Mouse (Mus musculus) mammary gland, adult 2 months (tissue): Measurements from ENCODE around the gene Rph3a. TPM values are rescaled to one million over a fixed set of nuclear protein-coding genes. Genes with fewer than 3 reads are reported as not detected.

Source experiments
- polyA plus RNA-seq: library from polyadenylated mRNA; depleted of rRNA; stranded (reverse); fragments of >200 nt; gene quantifications from 2 replicates; pipeline ENCODE4 v1.2.3, GENCODE M21; 2012; ENCODE audit warnings: low replicate concordance; rRNA removed

Rph3a gene
- 0.04 TPM in 1 of 2 replicates, not detected in the other for polyA plus RNA-seq

DNA sequence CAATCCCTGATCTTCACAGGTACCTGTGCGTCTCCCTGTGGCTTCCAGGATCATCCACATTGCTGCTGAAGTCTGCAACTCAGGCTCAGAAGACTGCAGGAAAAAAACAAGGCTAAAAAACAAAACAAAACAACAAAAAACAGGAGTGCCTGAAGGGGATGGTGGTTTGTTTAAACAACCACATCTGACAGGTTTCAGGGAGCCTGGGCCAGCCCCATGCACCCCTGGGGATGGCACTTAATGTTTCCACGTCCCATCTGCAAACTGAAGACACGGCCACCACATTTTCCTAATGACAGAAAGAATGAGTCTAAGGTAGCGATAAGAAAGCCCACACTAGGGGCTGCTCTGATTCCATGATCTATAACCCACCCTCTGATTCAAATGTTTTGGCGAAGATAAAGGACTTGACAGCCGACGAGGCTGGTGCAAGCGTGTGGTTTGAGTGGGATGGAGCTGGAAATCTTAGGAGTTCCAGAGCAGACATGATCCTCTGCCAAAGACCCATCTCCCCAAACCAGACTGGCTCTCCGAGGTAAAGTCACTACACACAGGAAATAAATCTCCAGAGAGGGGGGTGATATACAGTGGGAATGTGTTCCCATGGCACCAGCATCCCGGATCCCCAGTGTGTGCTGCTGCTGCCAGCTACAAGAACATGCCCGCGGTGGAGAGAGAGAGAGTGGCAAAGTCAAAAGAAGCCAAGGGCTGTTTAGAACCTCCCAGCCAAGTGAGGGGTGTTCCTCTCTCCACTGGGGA, at the start of gene Rph3a:
Rph3a (minus strand) TSS at position 282 of the 759 bp plus-strand sequence.

DNA sequence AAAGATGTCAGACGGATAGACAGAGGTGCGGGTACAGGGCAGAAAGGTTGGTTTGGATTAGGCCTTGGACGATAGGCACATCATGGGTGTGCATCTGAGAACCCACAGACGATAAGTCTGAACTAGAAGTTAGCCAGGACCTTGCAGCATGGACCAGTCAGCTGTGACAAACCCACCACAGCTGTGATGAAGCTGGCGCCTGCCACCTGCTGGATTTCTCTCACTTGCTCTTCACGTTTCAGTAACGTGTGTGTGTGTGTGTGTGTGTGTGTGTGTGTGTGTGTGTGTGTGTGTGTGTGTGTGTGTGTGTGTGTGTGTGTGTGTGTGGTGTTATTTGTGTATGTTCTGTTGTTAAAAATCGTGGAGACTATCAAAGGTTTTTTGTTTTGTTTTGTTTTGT, 95.7 kb downstream of the Rph3a start, which contains the start of gene Oas1d:
Oas1d (plus strand) TSS at position 333 of the 400 bp plus-strand sequence.

GRCm38 (mm10) chr5:120906791-120907733, 102.8 kb downstream of the Rph3a start, which contains the start of gene Oas1a:
Gene Oas1a (minus strand): TSS chr5:120907521.

Other genes starting within 250 kb of the Rph3a start
- 6.4 and 7.7 TPM in 2 replicates for gene Oas3, start 232.4 kb downstream of the Rph3a start, polyA plus RNA-seq
- not detected in 2 replicates for gene Oas1e, start 214.6 kb downstream of the Rph3a start, polyA plus RNA-seq
- 3.6 and 5.2 TPM in 2 replicates for gene Oas1c, start 197.6 kb downstream of the Rph3a start, polyA plus RNA-seq
- 0.20 and 1.3 TPM in 2 replicates for gene Oas1f, start 162.7 kb downstream of the Rph3a start, polyA plus RNA-seq
- not detected in 2 replicates for gene Oas1h, start 148.7 kb downstream of the Rph3a start, polyA plus RNA-seq
- gene Oas1g, start 122.5 kb downstream of the Rph3a start, polyA plus RNA-seq: 3.5 and 4.9 TPM in 2 replicates
- 8.8 and 12.8 TPM in 2 replicates for gene Oas1a, start 102.6 kb downstream of the Rph3a start, polyA plus RNA-seq
- gene Oas1d, start 95.6 kb downstream of the Rph3a start, polyA plus RNA-seq: not detected in 2 replicates
- gene Ptpn11, start 181.3 kb upstream of the Rph3a start, polyA plus RNA-seq: 27.0 and 34.2 TPM in 2 replicates
- gene Rpl6, start 194.4 kb upstream of the Rph3a start, polyA plus RNA-seq: 255 and 291 TPM in 2 replicates
- 16.3 and 20.2 TPM in 2 replicates for gene Hectd4, start 210.1 kb upstream of the Rph3a start, polyA plus RNA-seq